Mouse (Mus musculus): ENCODE measurements at regions not wholly inside any gene's neighbourhood (a gene's known extent, or its start where the extent isn't known, plus 50 kb on each side); places are given as distances from the start of the nearest gene placed in this dataset.
A peak's percentile ranks its signal among the peaks of the same experiment; 100 is the strongest.

GRCm38 (mm10) chr5:118881886-118882285 lies 321.4 kb downstream of the Med13l start:
- no peak overlapping the region for H3K4me3 ChIP-seq
- H3K27ac ChIP-seq (replicated peaks), result no peak overlapping the region
- 95% methylated on average over 8 of the region's 8 CpGs for WGBS
- ATAC-seq (ENCODE audit: low FRiP score, low read depth), result no peak
- peaks cover 26% of the 10 kb centered on the region for H3K27me3 ChIP-seq
- H3K9me3 ChIP-seq, result no peaks in the 10 kb centered on the region
- no peak overlapping the region for H3K4me2 ChIP-seq (replicated peaks)
- no peaks in the 10 kb centered on the region for H3K36me3 ChIP-seq
- H3K4me1 ChIP-seq, result 0 out of 2 replicates have a peak, but pooled peaks cover 7% of the 10 kb centered on the region
- no peak overlapping the region for H3K9ac ChIP-seq (replicated peaks)

- H3K4me1 ChIP-seq, result no peaks in the 10 kb centered on the region
- no peak overlapping the region for H3K4me3 ChIP-seq
- no peak for ATAC-seq (ENCODE audit: low FRiP score, low read depth)
- H3K36me3 ChIP-seq, result no peaks in the 10 kb centered on the region
- H3K4me2 ChIP-seq (replicated peaks), result no peak overlapping the region
- H3K27me3 ChIP-seq, result no peaks in the 10 kb centered on the region; the same call in 1 of the 2 replicates
- no peaks in the 10 kb centered on the region for H3K9me3 ChIP-seq
- no peak overlapping the region for H3K9ac ChIP-seq (replicated peaks)
- H3K27ac ChIP-seq (replicated peaks), result no peak overlapping the region
- 91% methylated on average over 11 of the region's 11 CpGs for WGBS
These were observed 327.7 kb downstream of the Med13l start for GRCm38 (mm10) chr5:118888131-118888530.

DNA sequence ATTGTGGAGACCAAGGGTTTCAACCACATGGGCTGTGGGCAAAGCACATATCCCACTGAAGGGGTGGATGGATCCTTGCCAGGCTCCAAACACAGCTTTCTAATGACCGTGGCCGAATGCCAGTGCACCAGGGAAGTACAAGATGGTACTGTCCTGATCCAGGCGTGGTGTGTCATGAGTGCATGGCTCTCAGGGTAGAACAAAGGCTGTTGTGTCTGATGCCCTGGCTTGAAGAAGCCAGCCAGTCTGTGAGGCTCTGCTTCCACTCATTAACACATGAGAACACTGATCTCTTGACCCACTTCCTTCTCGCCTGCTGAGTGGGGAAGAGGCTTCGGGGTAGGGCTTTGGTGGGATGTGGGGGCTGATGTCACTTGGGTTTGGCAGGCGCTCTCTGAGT lies 330.7 kb downstream of the Med13l start:
- WGBS, result 74% methylated on average over 6 of the region's 6 CpGs
- Histone ChIP-seq H3K4me3 (no peak overlapping the region), H3K9me3 (no peaks in the 10 kb centered on the region), H3K4me2 (replicated peaks) (no peak overlapping the region), H3K27me3 (no peaks in the 10 kb centered on the region; the same call in 1 of the 2 replicates), H3K4me1 (no peaks in the 10 kb centered on the region), H3K9ac (replicated peaks) (no peak overlapping the region), H3K36me3 (no peaks in the 10 kb centered on the region), H3K27ac (replicated peaks) (no peak overlapping the region)
- ATAC-seq (ENCODE audit: low FRiP score, low read depth), result no peak

DNA sequence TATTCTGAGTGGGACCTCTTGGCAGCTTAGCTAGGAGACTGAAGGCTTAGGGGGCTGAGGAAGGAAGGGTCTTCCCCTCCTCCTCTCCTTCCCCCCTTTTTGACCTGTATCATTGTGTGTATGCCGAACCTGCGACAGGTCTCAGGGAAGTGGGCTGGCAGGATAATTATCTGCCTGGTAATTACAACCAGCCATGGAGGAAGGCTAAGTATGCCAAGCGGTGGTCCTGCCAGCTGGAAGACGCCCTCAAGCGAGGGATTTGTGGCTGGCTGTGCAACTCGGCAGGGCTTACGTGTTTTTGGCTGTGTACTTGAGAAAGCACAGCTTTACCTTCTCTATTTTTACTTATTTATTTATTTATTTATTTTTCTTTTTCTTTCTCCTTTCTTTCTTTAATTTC lies 347.7 kb downstream of the Med13l start:
- no peaks in the 10 kb centered on the region for H3K4me1 ChIP-seq
- H3K9ac ChIP-seq (replicated peaks), result no peak overlapping the region
- H3K36me3 ChIP-seq, result no peaks in the 10 kb centered on the region
- ATAC-seq (ENCODE audit: low FRiP score, low read depth), result no peak
- H3K4me3 ChIP-seq, result no peak overlapping the region
- 80% methylated on average over 7 of the region's 7 CpGs for WGBS
- no peaks in the 10 kb centered on the region for H3K27me3 ChIP-seq
- H3K4me2 ChIP-seq (replicated peaks), result no peak overlapping the region
- H3K27ac ChIP-seq (replicated peaks), result no peak overlapping the region
- H3K9me3 ChIP-seq, result peaks cover 10% of the 10 kb centered on the region; the same call in 1 of the 2 replicates

DNA sequence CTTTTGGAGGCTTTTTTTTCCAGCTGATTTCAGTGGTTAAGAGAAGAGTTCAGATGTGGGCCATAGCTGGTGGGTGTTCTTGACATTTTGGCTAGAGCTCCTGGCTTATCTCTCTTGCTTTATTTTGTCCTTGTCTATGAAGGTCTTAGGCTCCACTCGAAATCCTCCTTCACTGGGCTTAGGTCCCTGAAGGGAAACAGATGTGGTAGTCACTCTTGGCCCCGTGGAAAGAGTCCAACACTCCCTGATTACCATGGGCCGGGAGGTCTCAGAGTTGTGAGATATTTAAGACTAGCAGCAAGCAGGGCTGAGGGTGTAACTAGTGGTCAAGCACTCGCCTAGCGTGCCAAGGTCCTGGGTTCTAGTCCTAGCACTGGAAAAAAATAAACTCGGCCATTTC lies 349.3 kb downstream of the Med13l start:
- H3K9ac ChIP-seq (replicated peaks), result no peak overlapping the region
- H3K4me1 ChIP-seq, result peaks cover 5% of the 10 kb centered on the region; the same call in 1 of the 2 replicates
- H3K4me2 ChIP-seq (replicated peaks), result no peak overlapping the region
- H3K36me3 ChIP-seq, result no peaks in the 10 kb centered on the region
- H3K9me3 ChIP-seq, result no peaks in the 10 kb centered on the region
- no peak overlapping the region for H3K27ac ChIP-seq (replicated peaks)
- 87% methylated on average over 6 of the region's 6 CpGs for WGBS
- H3K4me3 ChIP-seq, result no peak overlapping the region
- no peaks in the 10 kb centered on the region; the same call in 1 of the 2 replicates for H3K27me3 ChIP-seq
- ATAC-seq (ENCODE audit: low FRiP score, low read depth), result no peak

DNA sequence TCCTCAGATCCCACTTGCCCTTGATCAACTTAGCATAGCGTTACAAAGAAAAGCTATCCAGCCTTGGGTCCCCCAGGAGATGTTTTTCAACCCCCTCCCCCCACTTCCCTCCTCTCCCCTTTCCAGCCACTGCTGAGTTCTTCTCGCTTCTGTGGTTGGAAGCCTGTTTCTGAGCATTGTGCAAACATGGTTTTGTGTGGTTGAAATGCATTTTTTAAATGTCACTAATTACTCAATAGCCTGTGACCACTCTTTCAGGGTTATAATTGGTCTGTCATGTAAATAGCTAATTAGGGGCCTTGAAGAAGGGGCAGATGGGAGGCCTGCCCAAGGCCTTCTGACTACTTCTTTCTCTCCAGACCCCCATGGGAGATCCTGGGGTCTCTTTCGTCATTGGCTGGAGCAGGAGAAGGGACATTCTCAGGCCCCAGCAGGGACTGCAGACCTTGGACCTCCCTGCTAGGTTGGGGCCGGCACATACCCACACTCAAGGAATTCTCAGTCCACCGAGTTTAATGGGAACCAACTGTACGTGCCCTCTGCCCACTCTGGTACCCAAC lies 353.8 kb downstream of the Med13l start:
- Histone ChIP-seq H3K27me3 (no peaks in the 10 kb centered on the region; the same call in 1 of the 2 replicates), H3K9ac (replicated peaks) (no peak overlapping the region), H3K4me1 (peaks cover 5% of the 10 kb centered on the region; the same call in 1 of the 2 replicates), H3K27ac (replicated peaks) (no peak overlapping the region), H3K9me3 (no peaks in the 10 kb centered on the region), H3K4me3 (no peak overlapping the region), H3K4me2 (replicated peaks) (no peak overlapping the region), H3K36me3 (no peaks in the 10 kb centered on the region)
- 55% methylated on average over 6 of the region's 6 CpGs for WGBS
- ATAC-seq (ENCODE audit: low FRiP score, low read depth), result no peak

GRCm38 (mm10) chr5:118923357-118923756 lies 362.9 kb downstream of the Med13l start:
- Histone ChIP-seq H3K9me3 (no peaks in the 10 kb centered on the region), H3K27me3 (peaks cover 21% of the 10 kb centered on the region), H3K4me2 (replicated peaks) (no peak overlapping the region), H3K36me3 (no peaks in the 10 kb centered on the region), H3K4me1 (no peaks in the 10 kb centered on the region), H3K27ac (replicated peaks) (no peak overlapping the region), H3K9ac (replicated peaks) (no peak overlapping the region), H3K4me3 (no peak overlapping the region)
- no peak for ATAC-seq (ENCODE audit: low FRiP score, low read depth)
- 91% methylated on average over 7 of the region's 7 CpGs for WGBS

- peaks cover 10% of the 10 kb centered on the region; the same call in 1 of the 2 replicates for H3K4me1 ChIP-seq
- no peaks in the 10 kb centered on the region for H3K9me3 ChIP-seq
- no peaks in the 10 kb centered on the region for H3K36me3 ChIP-seq
- no peak overlapping the region for H3K4me2 ChIP-seq (replicated peaks)
- ATAC-seq (ENCODE audit: low FRiP score, low read depth), result no peak
- H3K27ac ChIP-seq (replicated peaks), result no peak overlapping the region
- peaks cover 47% of the 10 kb centered on the region for H3K27me3 ChIP-seq
- 97% methylated on average over 4 of the region's 4 CpGs for WGBS
- no peak overlapping the region for H3K4me3 ChIP-seq
- H3K9ac ChIP-seq (replicated peaks), result no peak overlapping the region
These were observed 368.6 kb downstream of the Med13l start for GRCm38 (mm10) chr5:118929037-118929436.

- Histone ChIP-seq H3K27me3 (peaks cover 47% of the 10 kb centered on the region), H3K27ac (replicated peaks) (no peak overlapping the region), H3K9me3 (no peaks in the 10 kb centered on the region), H3K4me1 (peaks cover 10% of the 10 kb centered on the region; the same call in 1 of the 2 replicates), H3K4me2 (replicated peaks) (peak overlapping the region; percentile 46), H3K9ac (replicated peaks) (no peak overlapping the region), H3K36me3 (no peaks in the 10 kb centered on the region), H3K4me3 (peak overlapping the region; percentile 17)
- 16% methylated on average over 16 of the region's 23 CpGs for WGBS
- no peak for ATAC-seq (ENCODE audit: low FRiP score, low read depth)
These were observed 369.6 kb downstream of the Med13l start for GRCm38 (mm10) chr5:118929990-118930501.

DNA sequence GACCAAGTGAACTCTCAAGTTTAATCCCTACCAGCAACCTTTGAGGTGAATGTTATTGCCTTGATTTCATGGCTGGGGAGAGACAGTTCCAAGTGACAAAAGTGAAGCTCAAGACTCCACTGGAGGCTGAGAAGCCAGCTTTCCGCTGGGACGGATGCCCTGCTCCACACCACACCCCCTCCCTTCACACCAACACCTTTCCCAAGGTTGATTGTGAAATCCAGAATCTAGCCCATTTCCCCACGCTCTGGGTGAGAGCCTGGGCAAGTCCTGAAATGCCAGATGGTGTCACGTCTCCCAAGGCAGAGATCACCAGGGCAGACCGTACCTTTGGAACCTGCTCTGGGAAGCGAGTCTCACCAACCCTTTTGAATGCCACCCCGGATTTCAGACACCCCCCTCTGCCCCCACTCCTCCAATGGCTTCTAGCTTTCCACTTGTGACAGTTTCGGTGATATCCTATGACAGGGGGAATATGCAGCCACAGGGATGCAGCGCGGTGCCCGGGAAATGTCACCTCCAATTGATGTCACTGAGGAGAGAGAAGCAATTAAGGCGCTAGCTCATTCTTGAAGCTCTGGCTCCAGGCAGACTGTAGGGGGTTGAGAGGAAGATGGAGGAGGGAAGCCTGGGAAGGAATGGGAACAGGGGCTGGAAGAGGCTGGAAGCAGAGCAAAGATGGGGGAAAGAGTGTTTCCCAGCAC lies 379.0 kb downstream of the Med13l start:
- no peak overlapping the region for H3K4me2 ChIP-seq (replicated peaks)
- peaks cover 39% of the 10 kb centered on the region for H3K27me3 ChIP-seq
- H3K9me3 ChIP-seq, result no peaks in the 10 kb centered on the region
- no peak overlapping the region for H3K4me3 ChIP-seq
- no peaks in the 10 kb centered on the region for H3K4me1 ChIP-seq
- no peak for ATAC-seq (ENCODE audit: low FRiP score, low read depth)
- H3K36me3 ChIP-seq, result no peaks in the 10 kb centered on the region
- WGBS, result 87% methylated on average over 12 of the region's 12 CpGs
- H3K9ac ChIP-seq (replicated peaks), result no peak overlapping the region
- H3K27ac ChIP-seq (replicated peaks), result no peak overlapping the region

DNA sequence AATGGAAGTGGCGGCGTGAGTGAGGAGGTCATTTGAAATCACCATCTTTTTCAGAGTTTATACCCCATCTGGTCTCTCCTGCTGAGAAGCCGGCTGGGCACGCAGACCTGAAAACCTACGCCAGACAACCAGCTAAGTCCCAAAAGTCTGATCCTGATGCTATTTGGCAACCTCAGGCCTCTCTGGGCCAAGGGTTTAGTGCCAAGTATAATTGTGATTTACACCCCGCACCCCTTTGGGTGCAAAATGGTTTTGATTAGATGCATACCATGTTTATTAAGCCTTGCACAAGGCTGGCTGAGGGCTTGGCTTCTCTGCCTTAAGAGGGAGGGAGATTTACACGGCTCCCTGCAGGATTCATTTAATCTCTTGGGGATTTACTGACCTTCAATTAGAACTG lies 383.8 kb downstream of the Med13l start:
- peaks cover 12% of the 10 kb centered on the region; the same call in 1 of the 2 replicates for H3K4me1 ChIP-seq
- ATAC-seq (ENCODE audit: low FRiP score, low read depth), result no peak
- 6% methylated on average over 7 of the region's 7 CpGs for WGBS
- H3K9ac ChIP-seq (replicated peaks), result no peak overlapping the region
- no peak overlapping the region for H3K27ac ChIP-seq (replicated peaks)
- peaks cover 75% of the 10 kb centered on the region for H3K27me3 ChIP-seq
- H3K4me2 ChIP-seq (replicated peaks), result no peak overlapping the region
- no peaks in the 10 kb centered on the region for H3K36me3 ChIP-seq
- H3K9me3 ChIP-seq, result no peaks in the 10 kb centered on the region
- H3K4me3 ChIP-seq, result no peak overlapping the region

DNA sequence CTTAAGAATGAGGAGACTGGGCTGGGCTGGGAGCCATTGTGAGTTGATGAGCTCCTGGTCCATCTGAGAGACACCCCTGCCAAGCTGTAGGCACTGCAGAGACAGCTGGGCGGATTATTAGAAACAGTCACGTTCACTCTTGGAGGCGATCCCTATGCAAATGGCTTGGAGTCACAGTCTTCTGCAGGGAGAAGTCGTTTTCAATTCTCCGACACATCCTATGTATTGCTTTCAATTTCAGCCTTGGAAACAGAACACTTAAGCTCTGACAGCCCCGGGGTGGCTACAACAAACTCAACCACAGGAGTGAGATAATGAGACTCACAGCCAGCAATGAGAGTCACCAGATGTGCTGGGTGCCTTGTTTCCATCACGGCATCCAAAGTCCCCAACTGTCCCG lies 385.6 kb downstream of the Med13l start:
- H3K27ac ChIP-seq (replicated peaks), result no peak overlapping the region
- no peak for ATAC-seq (ENCODE audit: low FRiP score, low read depth)
- WGBS, result 12% methylated on average over 8 of the region's 8 CpGs
- peaks cover 70% of the 10 kb centered on the region for H3K27me3 ChIP-seq
- H3K36me3 ChIP-seq, result no peaks in the 10 kb centered on the region
- no peaks in the 10 kb centered on the region for H3K9me3 ChIP-seq
- no peak overlapping the region for H3K4me3 ChIP-seq
- no peak overlapping the region for H3K9ac ChIP-seq (replicated peaks)
- no peak overlapping the region; the same call in 1 of the 2 replicates for H3K4me2 ChIP-seq (replicated peaks)
- peaks cover 12% of the 10 kb centered on the region; the same call in 1 of the 2 replicates for H3K4me1 ChIP-seq

Data from midbrain, embryonic 12.5 days (tissue).